Mouse (Mus musculus) limb, embryonic 10.5 days (tissue): ENCODE measurements at regions not wholly inside any gene's neighbourhood (a gene's known extent, or its start where the extent isn't known, plus 50 kb on each side); places are given as distances from the start of the nearest gene placed in this dataset.

ENCODE experiments used
- DNase-seq: peaks from one replicate; pipeline ENCODE4 v3.0.0-alpha.2; 2017; ENCODE audit warnings: low spot score
- H3K27ac ChIP-seq: fragments of 300-500 bp; sonication (generic); 2 replicates; pipeline ENCODE4 v1.5.1; 2016; ENCODE audit warnings: mild to moderate bottlenecking
- H3K27me3 ChIP-seq: fragments of 300-500 bp; sonication (generic); 2 replicates; pipeline ENCODE4 v1.6.1; 2016; ENCODE audit warnings: low read depth, mild to moderate bottlenecking; ENCODE audit not compliant: poor library complexity, severe bottlenecking
- H3K36me3 ChIP-seq: fragments of 300-500 bp; sonication (generic); 2 replicates; pipeline ENCODE4 v1.6.1; 2016; ENCODE audit warnings: mild to moderate bottlenecking, moderate library complexity
- H3K4me1 ChIP-seq: fragments of 300-500 bp; sonication (generic); 2 replicates; pipeline ENCODE4 v1.6.1; 2016
- H3K4me3 ChIP-seq: fragments of 300-500 bp; sonication (generic); 2 replicates; pipeline ENCODE4 v1.5.1; 2016; ENCODE audit warnings: mild to moderate bottlenecking, moderate library complexity
- H3K9me3 ChIP-seq: fragments of 300-500 bp; sonication (generic); replicated peaks from 2 replicates; pipeline ENCODE4 v1.6.1; 2016; ENCODE audit warnings: mild to moderate bottlenecking
- WGBS: fragments of 180-500 bp; shearing (Covaris S2); methylation state at CpG from one replicate; pipeline ENCODE4 v1.1.7; 2016; 5-methylcytosine and 5-hydroxymethylcytosine counted together

DNA sequence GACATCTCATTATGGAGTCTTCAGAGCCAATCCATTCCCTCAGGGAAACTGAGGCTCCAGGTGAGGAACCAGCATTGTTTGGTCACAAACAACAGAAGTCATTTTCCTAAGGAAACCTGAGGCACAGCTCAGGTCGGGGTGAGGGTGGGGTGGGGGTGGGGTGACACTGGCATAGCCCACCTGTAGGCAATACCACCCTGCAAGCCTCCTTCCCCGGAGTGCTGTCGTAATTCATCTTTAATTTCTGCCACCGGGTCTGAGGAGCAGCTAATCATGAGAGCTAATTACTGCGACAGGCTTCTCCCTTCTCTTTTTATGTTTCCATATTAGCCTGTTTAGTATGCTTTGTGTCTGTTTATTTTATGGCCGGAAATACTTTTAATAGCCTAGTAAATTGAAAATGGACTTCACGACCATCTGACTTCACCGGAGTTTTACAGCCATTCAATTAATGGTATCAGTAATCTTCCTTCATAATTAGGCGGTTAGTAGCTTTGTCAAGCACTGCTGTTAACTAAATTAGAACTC lies 276.3 kb downstream of the Rybp start:
- no peaks in the 10 kb centered on the region for H3K36me3 ChIP-seq
- peaks cover 75% of the 10 kb centered on the region for H3K27me3 ChIP-seq
- H3K4me3 ChIP-seq, result peak overlapping the region; percentile 3; the same call in 1 of the 2 replicates
- whole genome bisulfite sequencing, result 22% methylated on average over 9 of the region's 9 CpGs
- H3K9me3 ChIP-seq, result no peaks in the 10 kb centered on the region
- peak; percentile 56 for DNase-seq
- peaks cover 51% of the 10 kb centered on the region for H3K4me1 ChIP-seq
- peak overlapping the region; percentile 50; the same call in 1 of the 2 replicates for H3K27ac ChIP-seq

GRCm38 (mm10) chr6:99999711-100000365 lies 273.6 kb upstream of the Prok2 start:
- 51% methylated on average over 13 of the region's 13 CpGs for WGBS
- Histone ChIP-seq H3K4me3 (no peak overlapping the region), H3K36me3 (no peaks in the 10 kb centered on the region), H3K27me3 (peaks cover 99% of the 10 kb centered on the region), H3K9me3 (no peaks in the 10 kb centered on the region), H3K27ac (no peak overlapping the region), H3K4me1 (peaks cover 31% of the 10 kb centered on the region)
- no peak for DNase-seq

GRCm38 (mm10) chr6:99995970-99996956 lies 270.1 kb upstream of the Prok2 start:
- H3K36me3 ChIP-seq, result no peaks in the 10 kb centered on the region
- 66% methylated on average over 15 of the region's 15 CpGs for WGBS
- H3K4me1 ChIP-seq, result peaks cover 43% of the 10 kb centered on the region
- no peak overlapping the region for H3K4me3 ChIP-seq
- H3K27ac ChIP-seq, result no peak overlapping the region
- H3K9me3 ChIP-seq, result no peaks in the 10 kb centered on the region
- DNase-seq, result no peak
- peaks cover 92% of the 10 kb centered on the region for H3K27me3 ChIP-seq

- H3K9me3 ChIP-seq, result no peaks in the 10 kb centered on the region
- peaks cover 26% of the 10 kb centered on the region for H3K4me1 ChIP-seq
- H3K27ac ChIP-seq, result no peak overlapping the region
- 83% methylated on average over 3 of the region's 3 CpGs for WGBS
- H3K27me3 ChIP-seq, result peaks cover 84% of the 10 kb centered on the region
- no peak for DNase-seq
- H3K36me3 ChIP-seq, result no peaks in the 10 kb centered on the region
- no peak overlapping the region for H3K4me3 ChIP-seq
Measured at GRCm38 (mm10) chr6:99994026-99994425, 267.8 kb upstream of the Prok2 start.

GRCm38 (mm10) chr6:99991079-99991478 lies 264.9 kb upstream of the Prok2 start:
- H3K36me3 ChIP-seq, result no peaks in the 10 kb centered on the region
- peaks cover 85% of the 10 kb centered on the region for H3K27me3 ChIP-seq
- no peak overlapping the region for H3K4me3 ChIP-seq
- no peak for DNase-seq
- H3K4me1 ChIP-seq, result peaks cover 19% of the 10 kb centered on the region
- no peak overlapping the region for H3K27ac ChIP-seq
- no peaks in the 10 kb centered on the region for H3K9me3 ChIP-seq
- 88% methylated on average over 7 of the region's 7 CpGs for WGBS

DNA sequence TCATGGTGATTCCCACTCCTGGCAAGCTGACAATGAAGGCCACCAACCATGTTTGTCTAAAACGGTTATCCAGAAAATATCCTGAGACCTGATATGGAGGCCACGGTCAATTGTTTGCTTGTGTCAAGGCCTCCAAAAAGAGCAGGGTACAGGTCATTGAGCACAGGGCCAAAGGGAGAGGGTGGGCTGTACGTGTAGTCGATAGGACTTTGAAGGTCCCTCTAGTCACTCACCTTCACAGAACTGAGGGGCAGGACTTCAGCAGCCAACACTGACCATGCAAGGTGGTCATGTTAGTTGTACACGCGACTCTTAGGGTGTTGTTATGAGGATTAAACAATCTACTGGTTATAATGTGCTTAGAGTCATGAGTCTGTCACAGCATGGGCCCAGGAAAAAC lies 264.4 kb upstream of the Prok2 start:
- H3K4me3 ChIP-seq, result no peak overlapping the region
- H3K4me1 ChIP-seq, result peaks cover 20% of the 10 kb centered on the region
- peaks cover 85% of the 10 kb centered on the region for H3K27me3 ChIP-seq
- H3K36me3 ChIP-seq, result no peaks in the 10 kb centered on the region
- no peaks in the 10 kb centered on the region for H3K9me3 ChIP-seq
- DNase-seq, result no peak
- WGBS, result 87% methylated on average over 6 of the region's 6 CpGs
- no peak overlapping the region for H3K27ac ChIP-seq

GRCm38 (mm10) chr6:99986449-99986848 lies 260.3 kb upstream of the Prok2 start:
- DNase-seq, result no peak
- Histone ChIP-seq H3K9me3 (no peaks in the 10 kb centered on the region), H3K4me3 (no peak overlapping the region), H3K4me1 (peaks cover 17% of the 10 kb centered on the region; the same call in 1 of the 2 replicates), H3K27ac (no peak overlapping the region), H3K27me3 (peaks cover 91% of the 10 kb centered on the region), H3K36me3 (no peaks in the 10 kb centered on the region)
- 74% methylated on average over 3 of the region's 3 CpGs for WGBS

DNA sequence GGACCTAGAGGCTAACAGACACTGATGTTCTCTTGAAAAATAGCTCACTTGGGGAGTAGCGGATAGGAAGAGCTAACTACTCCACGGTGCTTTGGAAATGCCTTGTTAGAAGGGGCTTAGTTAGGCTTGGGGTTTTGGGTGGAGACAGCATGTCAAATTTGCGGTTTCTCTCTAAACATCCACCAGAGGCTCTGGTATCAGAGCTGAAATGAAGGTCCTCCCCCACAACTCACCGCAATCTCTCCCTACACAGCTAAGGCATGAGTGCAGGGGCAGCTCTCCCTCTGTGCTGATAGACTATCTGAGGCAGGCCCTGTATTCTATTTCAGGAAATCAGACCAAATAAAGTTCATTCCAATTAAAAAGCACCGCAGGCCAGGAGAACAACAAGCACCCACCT lies 259.1 kb upstream of the Prok2 start:
- H3K27me3 ChIP-seq, result peaks cover 93% of the 10 kb centered on the region
- no peaks in the 10 kb centered on the region for H3K36me3 ChIP-seq
- WGBS, result 51% methylated on average over 5 of the region's 5 CpGs
- no peaks in the 10 kb centered on the region for H3K9me3 ChIP-seq
- H3K4me1 ChIP-seq, result peaks cover 17% of the 10 kb centered on the region; the same call in 1 of the 2 replicates
- no peak overlapping the region for H3K27ac ChIP-seq
- H3K4me3 ChIP-seq, result no peak overlapping the region
- no peak for DNase-seq

DNA sequence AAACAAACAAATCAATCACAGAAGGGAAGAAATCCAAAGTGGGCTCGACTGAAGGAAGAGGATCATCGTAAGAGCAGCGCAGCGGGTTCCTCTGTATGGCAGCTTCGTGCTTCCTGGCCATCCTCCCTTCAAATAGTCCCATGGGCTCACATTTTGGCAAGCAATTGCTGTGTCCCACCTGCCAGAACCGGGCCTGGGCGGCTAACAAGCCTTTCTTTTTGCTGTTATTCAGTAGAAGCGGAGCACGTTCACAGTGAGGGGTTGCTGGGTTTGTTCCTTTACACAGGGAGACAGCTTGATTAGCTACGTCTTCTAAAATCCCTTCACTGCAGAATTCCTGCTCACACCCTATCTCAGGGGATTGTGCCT lies 258.6 kb upstream of the Prok2 start:
- H3K27ac ChIP-seq, result no peak overlapping the region
- H3K4me1 ChIP-seq, result peaks cover 17% of the 10 kb centered on the region; the same call in 1 of the 2 replicates
- no peak overlapping the region for H3K4me3 ChIP-seq
- no peaks in the 10 kb centered on the region for H3K36me3 ChIP-seq
- no peaks in the 10 kb centered on the region for H3K9me3 ChIP-seq
- peaks cover 92% of the 10 kb centered on the region for H3K27me3 ChIP-seq
- 21% methylated on average over 10 of the region's 10 CpGs for WGBS
- no peak for DNase-seq

DNA sequence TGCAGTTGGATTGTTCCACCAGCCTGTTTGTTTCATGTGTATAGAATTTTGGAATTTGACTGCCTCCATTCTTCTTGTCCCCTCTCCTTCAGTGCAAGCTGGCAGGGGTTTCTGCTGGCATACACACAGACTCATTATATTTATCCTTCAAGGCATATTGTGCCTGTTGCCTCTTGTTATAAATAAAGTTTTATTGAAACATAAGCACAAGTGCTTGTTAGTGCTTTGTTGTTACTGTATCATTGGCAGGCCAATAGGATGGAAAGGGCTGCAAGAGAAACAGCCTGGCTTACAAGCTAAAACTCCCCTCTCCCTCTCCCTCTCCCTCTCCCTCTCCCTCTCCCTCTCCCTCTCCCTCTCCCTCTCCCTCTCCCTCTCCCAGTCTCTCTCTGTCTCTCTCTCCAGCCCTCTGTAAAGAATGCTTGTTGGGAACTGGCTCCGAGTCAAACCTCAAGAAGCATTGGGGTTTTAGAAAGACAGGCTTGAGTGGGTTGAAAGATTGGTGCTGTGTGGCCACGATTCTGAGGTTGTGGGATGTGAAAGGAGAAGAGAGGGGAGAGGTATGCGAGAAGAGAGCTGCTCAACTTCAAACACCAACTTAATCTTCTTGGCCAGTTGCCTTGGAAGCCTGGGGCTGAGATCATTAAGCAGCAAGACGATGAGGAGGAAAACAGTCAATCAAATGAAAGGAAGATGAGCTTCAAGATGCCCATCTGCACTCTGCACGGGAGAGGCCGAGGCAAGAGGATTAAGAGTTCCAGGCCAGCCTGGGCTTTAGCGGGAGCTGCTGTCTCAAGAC lies 258.1 kb upstream of the Prok2 start:
- H3K4me3 ChIP-seq, result no peak overlapping the region

GRCm38 (mm10) chr6:99979614-99980013 lies 253.4 kb upstream of the Prok2 start:
- peaks cover 11% of the 10 kb centered on the region; the same call in 1 of the 2 replicates for H3K4me1 ChIP-seq
- no peaks in the 10 kb centered on the region for H3K36me3 ChIP-seq
- WGBS, result 63% methylated on average over 5 of the region's 5 CpGs
- no peaks in the 10 kb centered on the region for H3K9me3 ChIP-seq
- H3K27me3 ChIP-seq, result peaks cover 87% of the 10 kb centered on the region
- DNase-seq, result no peak
- H3K4me3 ChIP-seq, result no peak overlapping the region
- H3K27ac ChIP-seq, result no peak overlapping the region

More for the DNA sequence above, 258.1 kb upstream of the Prok2 start:
- peaks cover 96% of the 10 kb centered on the region for H3K27me3 ChIP-seq
- no peak for DNase-seq
- no peaks in the 10 kb centered on the region for H3K9me3 ChIP-seq
- H3K27ac ChIP-seq, result no peak overlapping the region
- WGBS, result 18% methylated on average over 7 of the region's 7 CpGs
- H3K4me1 ChIP-seq, result peaks cover 19% of the 10 kb centered on the region; the same call in 1 of the 2 replicates
- no peaks in the 10 kb centered on the region for H3K36me3 ChIP-seq

- Histone ChIP-seq H3K4me3 (no peak overlapping the region), H3K27ac (no peak overlapping the region), H3K27me3 (peaks cover 87% of the 10 kb centered on the region), H3K36me3 (no peaks in the 10 kb centered on the region), H3K9me3 (no peaks in the 10 kb centered on the region), H3K4me1 (peaks cover 18% of the 10 kb centered on the region)
- WGBS, result 77% methylated on average over 6 of the region's 6 CpGs
- DNase-seq, result no peak
Measured at GRCm38 (mm10) chr6:99978164-99978746, 252.1 kb upstream of the Prok2 start.
